Mouse (Mus musculus): ENCODE measurements at regions not wholly inside any gene's neighbourhood (a gene's known extent, or its start where the extent isn't known, plus 50 kb on each side); places are given as distances from the start of the nearest gene placed in this dataset.

- DNase-seq (ENCODE audit: low spot score in 2 of 2), result no peak
Observed at GRCm38 (mm10) chr13:53902831-53903230, 152.7 kb downstream of the Drd1 start.

GRCm38 (mm10) chr13:53900406-53901025 is 155.0 kb downstream of the Drd1 start:
- DNase-seq (ENCODE audit: low spot score in 2 of 2), result no peak

GRCm38 (mm10) chr13:53898351-53898750 is 157.2 kb downstream of the Drd1 start:
- no peak for DNase-seq (ENCODE audit: low spot score in 2 of 2)

- no peak for DNase-seq (ENCODE audit: low spot score in 2 of 2)
Observed at GRCm38 (mm10) chr13:53897176-53897575, 158.3 kb downstream of the Drd1 start.

GRCm38 (mm10) chr13:53888411-53888810 is 167.1 kb downstream of the Drd1 start:
- DNase-seq (ENCODE audit: low spot score in 2 of 2), result no peak

- no peak for DNase-seq (ENCODE audit: low spot score in 2 of 2)
Observed at GRCm38 (mm10) chr13:53885756-53886155, 169.7 kb downstream of the Drd1 start.

- DNase-seq (ENCODE audit: low spot score in 2 of 2), result no peak
Observed at GRCm38 (mm10) chr13:53883206-53883605, 172.3 kb downstream of the Drd1 start.

- DNase-seq (ENCODE audit: low spot score in 2 of 2), result no peak
Observed at GRCm38 (mm10) chr13:53880466-53881250, 174.8 kb downstream of the Drd1 start.

- DNase-seq (ENCODE audit: low spot score in 2 of 2), result no peak
Observed at GRCm38 (mm10) chr13:53875546-53875945, 180.0 kb downstream of the Drd1 start.

GRCm38 (mm10) chr13:53865323-53865722 is 190.2 kb downstream of the Drd1 start:
- no peak for DNase-seq (ENCODE audit: low spot score in 2 of 2)

- no peak for DNase-seq (ENCODE audit: low spot score in 2 of 2)
Observed at GRCm38 (mm10) chr13:53862336-53862735, 193.2 kb downstream of the Drd1 start.

- DNase-seq (ENCODE audit: low spot score in 2 of 2), result no peak
Observed at GRCm38 (mm10) chr13:53854196-53854595, 201.3 kb downstream of the Drd1 start.

GRCm38 (mm10) chr13:53850146-53850545 is 205.4 kb downstream of the Drd1 start:
- no peak for DNase-seq (ENCODE audit: low spot score in 2 of 2)

- DNase-seq (ENCODE audit: low spot score in 2 of 2), result no peak
Observed at GRCm38 (mm10) chr13:53846221-53846620, 209.3 kb downstream of the Drd1 start.

- DNase-seq (ENCODE audit: low spot score in 2 of 2), result no peak
Observed at GRCm38 (mm10) chr13:53845786-53846185, 209.7 kb downstream of the Drd1 start.

- DNase-seq (ENCODE audit: low spot score in 2 of 2), result no peak
Observed at GRCm38 (mm10) chr13:53825957-53826580, 229.4 kb downstream of the Drd1 start.

GRCm38 (mm10) chr13:53822061-53822460 is 233.4 kb downstream of the Drd1 start:
- DNase-seq (ENCODE audit: low spot score in 2 of 2), result no peak

GRCm38 (mm10) chr13:53815629-53816028 is 239.9 kb downstream of the Drd1 start:
- no peak for DNase-seq (ENCODE audit: low spot score in 2 of 2)

GRCm38 (mm10) chr13:53814088-53814487 is 241.4 kb downstream of the Drd1 start:
- DNase-seq (ENCODE audit: low spot score in 2 of 2), result no peak

- peak; percentile 20 to 28 for DNase-seq (ENCODE audit: low spot score in 2 of 2)
Observed at GRCm38 (mm10) chr13:53811862-53812261, 243.6 kb downstream of the Drd1 start.

- peak in 1 of 2 experiments; percentile 15 for DNase-seq (ENCODE audit: low spot score in 2 of 2)
Observed at GRCm38 (mm10) chr13:53811151-53811550, 244.4 kb downstream of the Drd1 start.

GRCm38 (mm10) chr13:53807791-53808525 is 247.5 kb downstream of the Drd1 start:
- DNase-seq (ENCODE audit: low spot score in 2 of 2), result no peak
